Mouse (Mus musculus) CH12.LX (cell line): ENCODE measurements around the gene Tex35. TPM values are rescaled to one million over a fixed set of nuclear protein-coding genes. Genes with fewer than 3 reads are reported as not detected.

Experiments
- DNase-seq: peaks from one replicate; pipeline ENCODE4 v3.0.0-alpha.2; 2013; ENCODE audit errors: extremely low read depth
- H3K27ac ChIP-seq: 2 replicates; pipeline ENCODE4 v1.5.1; 2012; ENCODE audit warnings: low read depth, mild to moderate bottlenecking, control low read depth, moderate library complexity; ENCODE audit not compliant: insufficient read depth
- H3K27me3 ChIP-seq: replicated peaks from 2 replicates; pipeline ENCODE3; 2012; ENCODE audit warnings: inconsistent platforms
- H3K36me3 ChIP-seq, 2 experiments: replicated peaks in 1 of 2; 2 replicates each; pipeline versions ENCODE3 to v1.6.1; 2012; ENCODE audit warnings: inconsistent platforms in 1 of 2, low read length in 1 of 2, mild to moderate bottlenecking in 1 of 2, mixed read lengths in 1 of 2, moderate library complexity in 1 of 2; ENCODE audit not compliant: control insufficient read depth in 1 of 2, insufficient read depth in 1 of 2
- H3K4me1 ChIP-seq, 2 experiments: 2 replicates each; pipeline ENCODE4 v1.6.1; 2012; ENCODE audit warnings: inconsistent platforms in 1 of 2, moderate library complexity in 1 of 2; ENCODE audit not compliant: insufficient read depth in 2 of 2, control insufficient read depth in 1 of 2
- H3K4me2 ChIP-seq: 2 replicates; pipeline ENCODE4 v1.6.1; 2012; ENCODE audit warnings: low read depth, mild to moderate bottlenecking, control low read depth; ENCODE audit not compliant: poor library complexity, insufficient read depth, severe bottlenecking
- H3K4me3 ChIP-seq, 3 experiments: fragments of 150-350 bp in 1 of 3; sonication (generic) in 1 of 3; replicated peaks in 1 of 3; 2 replicates each; pipeline versions ENCODE3 to v1.5.1; 2011 to 2012; ENCODE audit warnings: low read depth in 2 of 3, low read length in 2 of 3, mild to moderate bottlenecking in 2 of 3, moderate library complexity in 2 of 3, control low read depth in 1 of 3, improper control_type of control experiment in 1 of 3, inconsistent platforms in 1 of 3, mixed read lengths in 1 of 3; ENCODE audit not compliant: poor library complexity in 1 of 3
- H3K79me2 ChIP-seq: replicated peaks from 2 replicates; pipeline ENCODE4 v1.6.1; 2012; ENCODE audit warnings: mild to moderate bottlenecking, moderate library complexity; ENCODE audit not compliant: control insufficient read depth, poor library complexity, insufficient read depth, severe bottlenecking; ENCODE audit errors: extremely low read depth
- H3K9ac ChIP-seq: 2 replicates; pipeline ENCODE4 v1.6.1; 2012; ENCODE audit warnings: low read depth, mild to moderate bottlenecking, control low read depth, moderate library complexity; ENCODE audit not compliant: insufficient read depth
- H3K9me3 ChIP-seq: replicated peaks from 2 replicates; pipeline ENCODE3; 2012; ENCODE audit warnings: low read length, inconsistent platforms, mixed read lengths
- BHLHE40 ChIP-seq: IDR thresholded peaks from 2 replicates; pipeline ENCODE4 v1.6.1; 2011; ENCODE audit warnings: mild to moderate bottlenecking, low read depth, low read length, improper control_type of control experiment
- CHD1 ChIP-seq: IDR thresholded peaks from 2 replicates; pipeline ENCODE4 v1.6.1; 2012; ENCODE audit warnings: low read depth, low read length, improper control_type of control experiment, inconsistent platforms
- CHD2 ChIP-seq: IDR thresholded peaks from 2 replicates; pipeline ENCODE4 v1.6.1; 2011; ENCODE audit warnings: low read length, improper control_type of control experiment
- CTCF ChIP-seq, 2 experiments: IDR thresholded peaks in 1 of 2; conservative IDR thresholded peaks in 1 of 2; 2 replicates each; pipeline ENCODE4 v1.5.1; 2011 to 2012; ENCODE audit warnings: low read depth in 2 of 2, low read length in 2 of 2, improper control_type of control experiment in 1 of 2, inconsistent platforms in 1 of 2, mild to moderate bottlenecking in 1 of 2, moderate library complexity in 1 of 2
- E2F4 ChIP-seq: IDR thresholded peaks from 2 replicates; pipeline ENCODE4 v1.6.1; 2011; ENCODE audit warnings: low read depth, low read length, improper control_type of control experiment; ENCODE audit not compliant: insufficient replicate concordance
- ELF1 ChIP-seq: IDR thresholded peaks from 2 replicates; pipeline ENCODE4 v1.6.1; 2014; ENCODE audit warnings: low read depth, mild to moderate bottlenecking, inconsistent platforms, low read length, improper control_type of control experiment
- EP300 ChIP-seq: IDR thresholded peaks from 2 replicates; pipeline ENCODE4 v1.6.1; 2011; ENCODE audit warnings: low read length, improper control_type of control experiment
- MAFK ChIP-seq: IDR thresholded peaks from 2 replicates; pipeline ENCODE4 v1.6.1; 2011; ENCODE audit warnings: low read length, improper control_type of control experiment; ENCODE audit not compliant: insufficient replicate concordance
- MAX ChIP-seq: IDR thresholded peaks from 2 replicates; pipeline ENCODE4 v1.6.1; 2011; ENCODE audit warnings: low read length, improper control_type of control experiment
- MXI1 ChIP-seq: IDR thresholded peaks from 2 replicates; pipeline ENCODE4 v1.6.1; 2011; ENCODE audit warnings: mild to moderate bottlenecking, low read depth, low read length, improper control_type of control experiment
- NELFE ChIP-seq: IDR thresholded peaks from 2 replicates; pipeline ENCODE4 v1.6.1; 2011; ENCODE audit warnings: low read depth, low read length, improper control_type of control experiment
- POLR2A ChIP-seq: IDR thresholded peaks from 2 replicates; pipeline ENCODE4 v1.6.1; 2011; ENCODE audit warnings: low read depth, mild to moderate bottlenecking, improper control_type of control experiment, low read length
- RAD21 ChIP-seq: IDR thresholded peaks from 2 replicates; pipeline ENCODE4 v1.6.1; 2011; ENCODE audit warnings: low read depth, mild to moderate bottlenecking, low read length, improper control_type of control experiment, moderate library complexity
- SMC3 ChIP-seq: IDR thresholded peaks from 2 replicates; pipeline ENCODE4 v1.6.1; 2011; ENCODE audit warnings: low read depth, low read length, improper control_type of control experiment
- TBP ChIP-seq: conservative IDR thresholded peaks from 2 replicates; pipeline ENCODE4 v1.6.1; 2011; ENCODE audit warnings: low read depth, low read length, improper control_type of control experiment
- UBTF ChIP-seq: IDR thresholded peaks from 2 replicates; pipeline ENCODE4 v1.6.1; 2012; ENCODE audit warnings: low read depth, mild to moderate bottlenecking, inconsistent platforms, low read length, improper control_type of control experiment, moderate library complexity
- USF1 ChIP-seq: IDR thresholded peaks from 2 replicates; pipeline ENCODE4 v1.6.1; 2014; ENCODE audit warnings: low read depth, mild to moderate bottlenecking, inconsistent platforms, low read length, improper control_type of control experiment
- USF2 ChIP-seq: conservative IDR thresholded peaks from 2 replicates; pipeline ENCODE4 v1.6.1; 2011; ENCODE audit warnings: low read depth, low read length, improper control_type of control experiment
- ZC3H11A ChIP-seq: IDR thresholded peaks from 2 replicates; pipeline ENCODE4 v1.6.1; 2012; ENCODE audit warnings: low read depth, mild to moderate bottlenecking, inconsistent platforms, low read length, improper control_type of control experiment
- dilution Hi-C: fragments of 300-500 bp; cut with MboI; formaldehyde crosslinking; loops from 2 replicates; pipeline ENCODE4 v1.14.3; 2020; ENCODE audit warnings: low sequenced_read_pairs; ENCODE audit not compliant: extremely low pct_unique_long_range_greater_than_20kb, extremely low pct_ligation_motif_present
- in situ Hi-C: fragments of 300-500 bp; cut with MboI; formaldehyde crosslinking; loops from 3 replicates; pipeline ENCODE4 v1.14.3; 2019; ENCODE audit warnings: low sequenced_read_pairs, low pct_ligation_motif_present, low pct_unique_long_range_greater_than_20kb, mixed read lengths
- polyA plus RNA-seq: library from polyadenylated mRNA; unstranded; fragments of >175 nt; gene quantifications from 2 replicates; pipeline ENCODE4 v1.2.1, GENCODE M21; 2012; ENCODE audit warnings: low read depth; ENCODE audit not compliant: insufficient read length
- total RNA-seq, 2 experiments: library from RNA; depleted of rRNA; stranded (reverse); fragments of 300-350 nt in 1 of 2; fragments of >200 nt in 1 of 2; gene quantifications; 2 replicates each; pipeline ENCODE4 v1.2.3; 2012 to 2014

The Tex35 gene
- total and polyA plus RNA-seq, 3 experiments = 0.87 to 3.3 (median 1.3) TPM

GRCm38 (mm10) chr1:157081076-157081804 lies 27.2 kb downstream of the Tex35 start (continued):
- TF ChIP-seq USF2 = no peak
- TF ChIP-seq USF1 = no peak
- TF ChIP-seq RAD21 = no peak; the same call in 1 of the 2 replicates
- TF ChIP-seq ZC3H11A = no peak
- TF ChIP-seq EP300 = peak; percentile 61
- TF ChIP-seq NELFE = no peak
- no peak for TF ChIP-seq UBTF
- no peak for TF ChIP-seq MAX
- no peak for TF ChIP-seq CHD1

DNA sequence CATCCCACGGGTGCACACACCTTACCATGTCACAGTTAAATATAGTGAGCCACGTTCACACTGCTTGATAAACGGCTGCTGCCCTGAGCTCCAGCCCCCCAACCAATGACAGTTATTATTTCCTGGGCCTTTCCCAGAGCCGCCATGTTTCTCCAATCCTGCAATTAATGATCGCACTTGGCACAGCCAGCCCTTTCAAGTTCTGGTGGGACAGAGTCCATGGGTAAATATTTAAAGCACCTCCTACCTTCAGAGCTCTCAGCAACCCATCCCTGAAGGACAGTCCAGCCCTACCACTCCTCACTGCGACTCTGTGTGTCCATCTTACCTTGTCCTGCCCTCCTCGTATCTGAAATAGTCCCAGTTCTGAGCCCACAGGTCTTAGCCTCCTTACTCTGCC lies 28.4 kb downstream of the Tex35 start:
- DNase-seq = no peak
- in situ Hi-C loops (loop anchor here (10.0 kb wide), 2 partner anchors 195 to 365 kb away; no protein-coding TSS in a partner anchor), dilution Hi-C loops (no loop called here)
- H3K27ac ChIP-seq = no peak overlapping the region
- no peaks in the 10 kb centered on the region for H3K9me3 ChIP-seq
- no peaks in the 10 kb centered on the region for H3K27me3 ChIP-seq
- H3K36me3 ChIP-seq = no peaks in the 10 kb centered on the region
- TF ChIP-seq MXI1 = no peak
- TF ChIP-seq CHD2 = no peak
- no peak for TF ChIP-seq NELFE
- TF ChIP-seq BHLHE40 = no peak
- no peak for TF ChIP-seq EP300
- no peak for TF ChIP-seq SMC3
- no peak for TF ChIP-seq ELF1
- TF ChIP-seq CTCF (conservative IDR thresholded peaks at IDR 0.05 in 1 of 2, IDR thresholded peaks at IDR 0.05 in 1 of 2; ENCODE audit: low read depth in 2 of 2, low read length in 2 of 2) = no peak
- no peak for TF ChIP-seq MAFK
- no peak for TF ChIP-seq TBP
- TF ChIP-seq RAD21 = no peak
- no peak overlapping the region for H3K9ac ChIP-seq
- no peak overlapping the region for H3K4me2 ChIP-seq
- H3K4me3 ChIP-seq = no peak overlapping the region
- H3K79me2 ChIP-seq = no peaks in the 10 kb centered on the region
- H3K4me1 ChIP-seq = peaks cover 16 to 61% of the 10 kb centered on the region in 2 experiments

- peak; percentile 65 for DNase-seq
- in situ Hi-C loops = loop anchor here (5.0 to 10.0 kb wide), 3 partner anchors 195 to 365 kb away; no protein-coding TSS in a partner anchor
- H3K9ac ChIP-seq = no peak overlapping the region
Measured at GRCm38 (mm10) chr1:157079384-157080025, 29.0 kb downstream of the Tex35 start.

More at GRCm38 (mm10) chr1:157079384-157080025, 29.0 kb downstream of the Tex35 start:
- H3K27ac ChIP-seq = no peak overlapping the region
- H3K4me2 ChIP-seq = no peak overlapping the region
- no peaks in the 10 kb centered on the region for H3K27me3 ChIP-seq
- dilution Hi-C loops = no loop called here
- no peaks in the 10 kb centered on the region for H3K36me3 ChIP-seq
- H3K79me2 ChIP-seq = no peaks in the 10 kb centered on the region
- TF ChIP-seq E2F4 (no peak), RAD21 (peak; percentile 62), CTCF (conservative IDR thresholded peaks at IDR 0.05 in 1 of 2, IDR thresholded peaks at IDR 0.05 in 1 of 2; ENCODE audit: low read depth in 2 of 2, low read length in 2 of 2) (peak; percentile 56 to 92; a peak in 3 of 4 replicates), POLR2A (no peak), SMC3 (peak; percentile 76)
- H3K9me3 ChIP-seq = no peaks in the 10 kb centered on the region
- peaks cover 16 to 66% of the 10 kb centered on the region in 2 experiments for H3K4me1 ChIP-seq
- H3K4me3 ChIP-seq = no peak overlapping the region
